ENCODE assay signal across 7 mouse cellular contexts in the genomic region with DNA sequence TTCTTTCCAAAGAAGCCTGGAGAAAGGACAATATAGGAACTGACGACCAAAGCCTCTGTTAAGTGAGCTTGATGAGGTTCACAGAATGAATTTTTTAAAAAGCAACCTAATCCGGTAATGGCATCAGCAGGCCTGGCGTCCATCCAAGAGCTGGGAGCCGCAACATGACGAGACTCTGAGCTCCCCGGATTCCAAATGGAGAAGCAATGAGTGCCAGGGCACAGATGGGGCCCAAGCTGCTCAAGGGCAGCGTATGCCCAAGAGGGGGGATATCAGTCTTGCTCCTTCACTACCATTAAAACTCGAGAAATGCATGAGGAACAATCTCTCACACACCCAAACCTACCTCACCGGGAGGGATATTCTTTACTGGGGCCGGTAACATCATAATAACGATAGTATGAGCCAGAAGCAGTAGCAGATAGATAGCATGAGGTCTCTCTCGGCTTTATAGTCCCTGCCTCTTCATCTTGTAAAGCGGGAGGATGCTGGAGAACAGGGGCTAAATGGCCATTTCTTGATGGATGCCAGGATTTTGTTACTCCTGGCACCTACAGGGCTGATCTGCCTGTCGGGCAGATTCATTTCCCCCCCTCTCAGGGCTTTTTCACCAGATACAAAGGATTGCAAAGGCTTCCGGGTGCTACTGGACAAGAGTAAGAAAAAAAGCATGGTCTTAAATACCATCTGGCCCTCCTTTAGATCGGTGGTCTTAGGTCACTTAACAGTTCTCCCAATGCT. TPM values are rescaled to one million over a fixed set of nuclear protein-coding genes. Genes with fewer than 3 reads are reported as not detected.
DNase-seq lines count a peak whose midpoint lies in the region; ATAC-seq and TF ChIP-seq lines count a peak whose summit lies in the region.

No protein-coding gene starts in this region.

- ATAC-seq in hindbrain, postnatal 0 days: no peak
- no peak for ATAC-seq in neural tube, embryonic 15.5 days (ENCODE audit: low FRiP score)

- H3K27me3 ChIP-seq in embryonic facial prominence, embryonic 10.5 days (replicated peaks; ENCODE audit: low read depth, poor library complexity, severe bottlenecking): peaks cover 29% of the 10 kb centered on the region
- no peaks in the 10 kb centered on the region for H3K27me3 ChIP-seq in hindbrain, postnatal 0 days (ENCODE audit: insufficient read depth, low read length)
- H3K27me3 ChIP-seq in neural tube, embryonic 15.5 days (replicated peaks): peaks cover 13% of the 10 kb centered on the region

- TF ChIP-seq CTCF in hindbrain, postnatal 0 days (IDR thresholded peaks at IDR 0.05; ENCODE audit: low read depth): no peak

- peak overlapping the region; percentile 22 for H3K4me2 ChIP-seq in hindbrain, postnatal 0 days (ENCODE audit: low read depth, low read length)
- H3K4me2 ChIP-seq in neural tube, embryonic 15.5 days: 0 out of 2 replicates have a peak overlapping the region, but pooled peaks have one; percentile 2

- peaks cover 31% of the 10 kb centered on the region for H3K36me3 ChIP-seq in embryonic facial prominence, embryonic 10.5 days (replicated peaks)
- H3K36me3 ChIP-seq in hindbrain, postnatal 0 days (ENCODE audit: insufficient read depth, low read length): no peaks in the 10 kb centered on the region
- H3K36me3 ChIP-seq in neural tube, embryonic 15.5 days: no peaks in the 10 kb centered on the region

- H3K4me1 ChIP-seq in embryonic facial prominence, embryonic 10.5 days: peaks cover 57% of the 10 kb centered on the region
- H3K4me1 ChIP-seq in hindbrain, postnatal 0 days (ENCODE audit: insufficient read depth, low read length): peaks cover 33% of the 10 kb centered on the region
- H3K4me1 ChIP-seq in neural tube, embryonic 15.5 days: peaks cover 41% of the 10 kb centered on the region

- DNase-seq in testis, postnatal 10 days (ENCODE audit: low spot score): peak; percentile 54
- DNase-seq in testis, postnatal 14 days (ENCODE audit: low spot score): no peak
- DNase-seq in embryonic facial prominence, embryonic 10.5 days (ENCODE audit: low spot score): no peak
- DNase-seq in hindbrain, postnatal 0 days (ENCODE audit: low spot score): peak; percentile 82
- DNase-seq in ovary, adult 18-20 months (ENCODE audit: low spot score): no peak
- DNase-seq in urinary bladder, postnatal 25 days (ENCODE audit: low spot score): no peak

- H3K4me3 ChIP-seq in embryonic facial prominence, embryonic 10.5 days: no peak overlapping the region
- no peak overlapping the region for H3K4me3 ChIP-seq in hindbrain, postnatal 0 days (ENCODE audit: low read length)
- no peak overlapping the region for H3K4me3 ChIP-seq in neural tube, embryonic 15.5 days (replicated peaks)

- no peaks in the 10 kb centered on the region for H3K9me3 ChIP-seq in embryonic facial prominence, embryonic 10.5 days
- H3K9me3 ChIP-seq in hindbrain, postnatal 0 days (ENCODE audit: low read length): no peaks in the 10 kb centered on the region
- H3K9me3 ChIP-seq in neural tube, embryonic 15.5 days (replicated peaks): no peaks in the 10 kb centered on the region

- H3K9ac ChIP-seq in hindbrain, postnatal 0 days (replicated peaks; ENCODE audit: low read length): no peak overlapping the region
- H3K9ac ChIP-seq in neural tube, embryonic 15.5 days (replicated peaks): no peak overlapping the region

- WGBS in embryonic facial prominence, embryonic 10.5 days: 81% methylated on average over 16 of the region's 16 CpGs
- 31% methylated on average over 16 of the region's 16 CpGs for WGBS in hindbrain, postnatal 0 days
- 39% methylated on average over 16 of the region's 16 CpGs for WGBS in neural tube, embryonic 15.5 days

- peak overlapping the region; percentile 81; the same call in 1 of the 2 replicates for H3K27ac ChIP-seq in embryonic facial prominence, embryonic 10.5 days (replicated peaks)
- H3K27ac ChIP-seq in hindbrain, postnatal 0 days: peak overlapping the region; percentile 76
- peak overlapping the region; percentile 72 for H3K27ac ChIP-seq in neural tube, embryonic 15.5 days (replicated peaks)

RNA-seq across cellular contexts. Expression of a gene that starts 9.1 kb away (rescaled TPM):
- 56.2 and 56.7 TPM in 2 replicates for polyA plus RNA-seq in embryonic facial prominence, embryonic 10.5 days (2016; fragmentation: Nextera tagmentation; extraction: Ambion mirVana)
- total RNA-seq in hindbrain, postnatal 0 days (2014; rRNA removed): 57.6 and 66.8 TPM in 2 replicates
- polyA plus RNA-seq in hindbrain, postnatal 0 days (2015; fragmentation: Nextera tagmentation; extraction: Ambion mirVana): 34.1 and 34.6 TPM in 2 replicates
- polyA plus RNA-seq in neural tube, embryonic 15.5 days (2015; fragmentation: Nextera tagmentation; extraction: Ambion mirVana): 22.3 and 24.6 TPM in 2 replicates

Comparison
In these comparisons a context has a peak if more than half of its experiments do, and no peak if none do; other contexts are left out.
1. DNase-seq: peak in testis, postnatal 10 days (single experiment) and hindbrain, postnatal 0 days (single experiment); none in testis, postnatal 14 days (single experiment), embryonic facial prominence, embryonic 10.5 days (single experiment), ovary, adult 18-20 months (single experiment) and urinary bladder, postnatal 25 days (single experiment).
2. Peak in every context shown above with its lines, with median percentiles within 50 percentile points of each other: H3K27ac ChIP-seq.